Mouse (Mus musculus) CH12.LX (cell line): ENCODE data around the gene BC003965. TPM values are rescaled to one million over a fixed set of nuclear protein-coding genes. Genes with fewer than 3 reads are reported as not detected.

Experiments used
- DNase-seq: peaks from one replicate; pipeline ENCODE4 v3.0.0-alpha.2; 2013; ENCODE audit errors: extremely low read depth
- H3K27ac ChIP-seq: 2 replicates; pipeline ENCODE4 v1.5.1; 2012; ENCODE audit warnings: low read depth, mild to moderate bottlenecking, control low read depth, moderate library complexity; ENCODE audit not compliant: insufficient read depth
- H3K27me3 ChIP-seq: replicated peaks from 2 replicates; pipeline ENCODE3; 2012; ENCODE audit warnings: inconsistent platforms
- H3K36me3 ChIP-seq, 2 experiments: replicated peaks in 1 of 2; 2 replicates each; pipeline versions ENCODE3 to v1.6.1; 2012; ENCODE audit warnings: inconsistent platforms in 1 of 2, low read length in 1 of 2, mild to moderate bottlenecking in 1 of 2, mixed read lengths in 1 of 2, moderate library complexity in 1 of 2; ENCODE audit not compliant: control insufficient read depth in 1 of 2, insufficient read depth in 1 of 2
- H3K4me1 ChIP-seq, 2 experiments: 2 replicates each; pipeline ENCODE4 v1.6.1; 2012; ENCODE audit warnings: inconsistent platforms in 1 of 2, moderate library complexity in 1 of 2; ENCODE audit not compliant: insufficient read depth in 2 of 2, control insufficient read depth in 1 of 2
- H3K4me2 ChIP-seq: 2 replicates; pipeline ENCODE4 v1.6.1; 2012; ENCODE audit warnings: low read depth, mild to moderate bottlenecking, control low read depth; ENCODE audit not compliant: poor library complexity, insufficient read depth, severe bottlenecking
- H3K4me3 ChIP-seq, 3 experiments: fragments of 150-350 bp in 1 of 3; sonication (generic) in 1 of 3; replicated peaks in 1 of 3; 2 replicates each; pipeline versions ENCODE3 to v1.5.1; 2011 to 2012; ENCODE audit warnings: low read depth in 2 of 3, low read length in 2 of 3, mild to moderate bottlenecking in 2 of 3, moderate library complexity in 2 of 3, control low read depth in 1 of 3, improper control_type of control experiment in 1 of 3, inconsistent platforms in 1 of 3, mixed read lengths in 1 of 3; ENCODE audit not compliant: poor library complexity in 1 of 3
- H3K79me2 ChIP-seq: replicated peaks from 2 replicates; pipeline ENCODE4 v1.6.1; 2012; ENCODE audit warnings: mild to moderate bottlenecking, moderate library complexity; ENCODE audit not compliant: control insufficient read depth, poor library complexity, insufficient read depth, severe bottlenecking; ENCODE audit errors: extremely low read depth
- H3K9ac ChIP-seq: 2 replicates; pipeline ENCODE4 v1.6.1; 2012; ENCODE audit warnings: low read depth, mild to moderate bottlenecking, control low read depth, moderate library complexity; ENCODE audit not compliant: insufficient read depth
- H3K9me3 ChIP-seq: replicated peaks from 2 replicates; pipeline ENCODE3; 2012; ENCODE audit warnings: low read length, inconsistent platforms, mixed read lengths
- CTCF ChIP-seq, 2 experiments: IDR thresholded peaks in 1 of 2; conservative IDR thresholded peaks in 1 of 2; 2 replicates each; pipeline ENCODE4 v1.5.1; 2011 to 2012; ENCODE audit warnings: low read depth in 2 of 2, low read length in 2 of 2, improper control_type of control experiment in 1 of 2, inconsistent platforms in 1 of 2, mild to moderate bottlenecking in 1 of 2, moderate library complexity in 1 of 2
- E2F4 ChIP-seq: IDR thresholded peaks from 2 replicates; pipeline ENCODE4 v1.6.1; 2011; ENCODE audit warnings: low read depth, low read length, improper control_type of control experiment; ENCODE audit not compliant: insufficient replicate concordance
- ELF1 ChIP-seq: IDR thresholded peaks from 2 replicates; pipeline ENCODE4 v1.6.1; 2014; ENCODE audit warnings: low read depth, mild to moderate bottlenecking, inconsistent platforms, low read length, improper control_type of control experiment
- ETS1 ChIP-seq: conservative IDR thresholded peaks from 2 replicates; pipeline ENCODE4 v1.6.1; 2012; ENCODE audit warnings: low read depth, mild to moderate bottlenecking, inconsistent platforms, low read length, improper control_type of control experiment, moderate library complexity
- GABPA ChIP-seq: IDR thresholded peaks from 2 replicates; pipeline ENCODE4 v1.6.1; 2012; ENCODE audit warnings: low read depth, low read length, improper control_type of control experiment, inconsistent platforms; ENCODE audit not compliant: insufficient replicate concordance
- IRF4 ChIP-seq: IDR thresholded peaks from 2 replicates; pipeline ENCODE4 v1.6.1; 2014; ENCODE audit warnings: low read depth, mild to moderate bottlenecking, inconsistent platforms, low read length, improper control_type of control experiment
- JUN ChIP-seq: IDR thresholded peaks from 2 replicates; pipeline ENCODE4 v1.6.1; 2011; ENCODE audit warnings: low read depth, mild to moderate bottlenecking, low read length, improper control_type of control experiment, moderate library complexity; ENCODE audit not compliant: insufficient read depth
- KAT2A ChIP-seq: IDR thresholded peaks from 2 replicates; pipeline ENCODE4 v1.6.1; 2012; ENCODE audit warnings: low read length, improper control_type of control experiment, inconsistent platforms; ENCODE audit not compliant: insufficient replicate concordance
- MAX ChIP-seq: IDR thresholded peaks from 2 replicates; pipeline ENCODE4 v1.6.1; 2011; ENCODE audit warnings: low read length, improper control_type of control experiment
- MAZ ChIP-seq: IDR thresholded peaks from 2 replicates; pipeline ENCODE4 v1.6.1; 2012; ENCODE audit warnings: low read depth, mild to moderate bottlenecking, inconsistent platforms, low read length, improper control_type of control experiment, moderate library complexity
- MYC ChIP-seq: IDR thresholded peaks from 2 replicates; pipeline ENCODE4 v1.6.1; 2011; ENCODE audit warnings: low read depth, mild to moderate bottlenecking, improper control_type of control experiment, low read length
- NELFE ChIP-seq: IDR thresholded peaks from 2 replicates; pipeline ENCODE4 v1.6.1; 2011; ENCODE audit warnings: low read depth, low read length, improper control_type of control experiment
- NRF1 ChIP-seq: IDR thresholded peaks from 2 replicates; pipeline ENCODE4 v1.6.1; 2014; ENCODE audit warnings: low read depth, mild to moderate bottlenecking, inconsistent platforms, low read length, improper control_type of control experiment, moderate library complexity
- POLR2A ChIP-seq: IDR thresholded peaks from 2 replicates; pipeline ENCODE4 v1.6.1; 2011; ENCODE audit warnings: low read depth, mild to moderate bottlenecking, improper control_type of control experiment, low read length
- POLR2AphosphoS2 ChIP-seq: IDR thresholded peaks from 2 replicates; pipeline ENCODE4 v1.6.1; 2011; ENCODE audit warnings: low read depth, low read length, improper control_type of control experiment
- RAD21 ChIP-seq: IDR thresholded peaks from 2 replicates; pipeline ENCODE4 v1.6.1; 2011; ENCODE audit warnings: low read depth, mild to moderate bottlenecking, low read length, improper control_type of control experiment, moderate library complexity
- RCOR1 ChIP-seq: conservative IDR thresholded peaks from 2 replicates; pipeline ENCODE4 v1.6.1; 2012; ENCODE audit warnings: low read depth, mild to moderate bottlenecking, inconsistent platforms, low read length, improper control_type of control experiment
- SMC3 ChIP-seq: IDR thresholded peaks from 2 replicates; pipeline ENCODE4 v1.6.1; 2011; ENCODE audit warnings: low read depth, low read length, improper control_type of control experiment
- TBP ChIP-seq: conservative IDR thresholded peaks from 2 replicates; pipeline ENCODE4 v1.6.1; 2011; ENCODE audit warnings: low read depth, low read length, improper control_type of control experiment
- TCF12 ChIP-seq: IDR thresholded peaks from 2 replicates; pipeline ENCODE4 v1.6.1; 2014; ENCODE audit warnings: low read depth, mild to moderate bottlenecking, inconsistent platforms, low read length, improper control_type of control experiment
- UBTF ChIP-seq: IDR thresholded peaks from 2 replicates; pipeline ENCODE4 v1.6.1; 2012; ENCODE audit warnings: low read depth, mild to moderate bottlenecking, inconsistent platforms, low read length, improper control_type of control experiment, moderate library complexity
- USF2 ChIP-seq: conservative IDR thresholded peaks from 2 replicates; pipeline ENCODE4 v1.6.1; 2011; ENCODE audit warnings: low read depth, low read length, improper control_type of control experiment
- ZC3H11A ChIP-seq: IDR thresholded peaks from 2 replicates; pipeline ENCODE4 v1.6.1; 2012; ENCODE audit warnings: low read depth, mild to moderate bottlenecking, inconsistent platforms, low read length, improper control_type of control experiment
- ZKSCAN1 ChIP-seq: IDR thresholded peaks from 2 replicates; pipeline ENCODE4 v1.6.1; 2012; ENCODE audit warnings: low read depth, inconsistent platforms, low read length, improper control_type of control experiment, borderline replicate concordance
- ZNF384 ChIP-seq: IDR thresholded peaks from 2 replicates; pipeline ENCODE4 v1.6.1; 2012; ENCODE audit warnings: low read depth, low read length, improper control_type of control experiment, inconsistent platforms
- dilution Hi-C: fragments of 300-500 bp; cut with MboI; formaldehyde crosslinking; loops from 2 replicates; pipeline ENCODE4 v1.14.3; 2020; ENCODE audit warnings: low sequenced_read_pairs; ENCODE audit not compliant: extremely low pct_unique_long_range_greater_than_20kb, extremely low pct_ligation_motif_present
- in situ Hi-C: fragments of 300-500 bp; cut with MboI; formaldehyde crosslinking; loops from 3 replicates; pipeline ENCODE4 v1.14.3; 2019; ENCODE audit warnings: low sequenced_read_pairs, low pct_ligation_motif_present, low pct_unique_long_range_greater_than_20kb, mixed read lengths
- polyA plus RNA-seq: library from polyadenylated mRNA; unstranded; fragments of >175 nt; gene quantifications from 2 replicates; pipeline ENCODE4 v1.2.1, GENCODE M21; 2012; ENCODE audit warnings: low read depth; ENCODE audit not compliant: insufficient read length
- total RNA-seq, 2 experiments: library from RNA; depleted of rRNA; stranded (reverse); fragments of 300-350 nt in 1 of 2; fragments of >200 nt in 1 of 2; gene quantifications; 2 replicates each; pipeline ENCODE4 v1.2.3; 2012 to 2014

The BC003965 gene
- total and polyA plus RNA-seq, 3 experiments, result 18.7 to 24.9 (median 24.7) TPM

DNA sequence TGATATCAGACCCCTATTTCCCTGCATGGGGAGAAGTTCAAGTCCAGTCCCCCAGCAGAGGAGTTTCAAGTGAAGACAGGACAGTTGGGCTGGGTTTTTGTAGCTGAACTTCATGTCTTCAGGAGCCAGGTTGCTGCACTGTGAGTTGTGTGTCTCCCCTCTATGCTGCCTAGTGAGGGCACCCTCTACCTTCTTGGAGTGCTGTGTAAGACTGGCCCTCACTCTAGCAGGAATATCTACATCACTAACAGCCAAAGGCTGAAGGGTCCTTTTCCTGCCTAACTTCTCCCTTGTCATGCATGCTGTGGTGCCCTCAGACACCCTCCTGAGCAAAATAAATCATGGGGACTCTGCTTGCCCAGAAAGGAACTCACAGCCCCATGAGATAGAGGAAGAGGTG is 1.1 kb upstream of the BC003965 start:
- peak; percentile 17 for DNase-seq
- H3K36me3 ChIP-seq, result peaks cover 0 to 18% of the 10 kb centered on the region in 2 experiments
- TF ChIP-seq ETS1, result no peak
- TF ChIP-seq USF2, result no peak
- TF ChIP-seq RCOR1, result no peak
- peak in 1 of 2 experiments; percentile 53; a peak in 2 of 4 replicates for TF ChIP-seq CTCF (conservative IDR thresholded peaks at IDR 0.05 in 1 of 2, IDR thresholded peaks at IDR 0.05 in 1 of 2; ENCODE audit: low read depth in 2 of 2, low read length in 2 of 2)
- TF ChIP-seq TBP, result no peak
- TF ChIP-seq MYC, result no peak
- TF ChIP-seq ZKSCAN1, result no peak
- TF ChIP-seq MAZ, result no peak
- no peak for TF ChIP-seq KAT2A
- peak; percentile 57 for TF ChIP-seq RAD21
- TF ChIP-seq SMC3, result peak; percentile 26; the same call in 1 of the 2 replicates
- TF ChIP-seq POLR2AphosphoS2, result no peak
- peak; percentile 34; the same call in 1 of the 2 replicates for TF ChIP-seq POLR2A
- no peak for TF ChIP-seq TCF12
- TF ChIP-seq E2F4, result no peak
- TF ChIP-seq MAX, result no peak
- no peak for TF ChIP-seq NRF1
- no peak for TF ChIP-seq UBTF
- TF ChIP-seq JUN, result no peak
- no peak for TF ChIP-seq ZC3H11A
- TF ChIP-seq ELF1, result no peak
- TF ChIP-seq GABPA, result no peak
- no peak for TF ChIP-seq NELFE
- TF ChIP-seq IRF4, result no peak
- no peak for TF ChIP-seq ZNF384
- TF ChIP-seq, all 38 proteins: peak for 4
- Histone ChIP-seq H3K4me2 (peak overlapping the region; percentile 26), H3K27ac (no peak overlapping the region), H3K4me3 (peak overlapping the region in 2 of 3 experiments; percentile 89 to 94), H3K79me2 (peaks cover 15% of the 10 kb centered on the region), H3K27me3 (peaks cover 32% of the 10 kb centered on the region), H3K4me1 (peaks cover 4 to 33% of the 10 kb centered on the region in 2 experiments; a peak in 3 of 4 replicates), H3K9ac (peak overlapping the region; percentile 95), H3K9me3 (no peaks in the 10 kb centered on the region)
- in situ Hi-C loops, result loop anchor here (10.0 kb wide), 1 partner anchor 92 kb away; the partner anchor contains the start of gene Ube2i
- dilution Hi-C loops, result no loop called here
